Mouse (Mus musculus) urinary bladder, postnatal 4 days (tissue): ENCODE data around the gene Clip2.
"Not testable (repeated sequence)": the region's sequence is repeated elsewhere in the genome, so short reads cannot be mapped to it uniquely, and the experiment has no call there.

Source experiments
- DNase-seq, 2 experiments: peaks; one replicate each; pipeline ENCODE4 v3.0.0; 2021 to 2022; ENCODE audit warnings: low spot score in 2 of 2

Gene Clip2

DNA sequence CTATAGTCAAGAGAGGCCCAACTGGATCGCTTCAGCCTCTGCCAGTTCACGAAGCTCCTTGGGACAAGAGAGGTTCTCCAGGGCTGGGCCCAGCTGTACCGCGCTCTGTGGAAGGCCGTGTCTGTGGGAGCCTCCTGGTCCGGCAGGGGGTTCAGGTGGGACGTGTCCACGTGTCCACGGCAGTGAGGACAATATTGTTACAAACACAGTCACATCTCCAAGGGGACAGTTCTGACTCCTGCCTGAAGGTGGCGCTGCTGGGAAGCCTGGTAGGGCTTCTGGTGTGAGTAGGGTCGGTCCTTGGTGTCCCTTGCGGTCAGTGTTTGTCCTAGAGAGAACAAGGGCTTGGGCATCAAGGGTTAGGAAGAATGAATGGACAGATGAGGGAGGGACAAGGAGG is 61.8 kb downstream of the Clip2 start:
- peak in 1 of 2 experiments; percentile 62 for DNase-seq

DNA sequence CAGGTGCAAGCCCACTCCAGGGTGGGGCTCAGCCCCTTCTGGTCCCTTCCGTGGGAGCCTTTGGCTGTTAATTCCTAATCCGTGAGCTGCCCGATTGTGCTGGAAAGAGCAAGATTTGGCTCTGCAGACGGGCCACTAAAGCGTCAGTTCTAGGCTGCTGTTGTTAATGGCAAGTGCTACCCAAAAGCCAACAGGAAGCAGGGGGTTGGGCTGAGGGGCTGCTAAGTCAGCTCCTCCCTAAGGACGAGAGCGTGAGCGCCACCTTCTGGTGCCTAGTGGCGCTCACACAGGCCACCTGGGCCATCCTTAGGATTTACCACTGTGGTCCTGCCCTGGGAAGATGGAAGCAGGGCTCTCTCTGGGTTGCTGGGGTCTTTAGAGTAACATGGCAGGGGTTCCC is 62.7 kb downstream of the Clip2 start:
- peak in 1 of 2 experiments; percentile 59 for DNase-seq

DNA sequence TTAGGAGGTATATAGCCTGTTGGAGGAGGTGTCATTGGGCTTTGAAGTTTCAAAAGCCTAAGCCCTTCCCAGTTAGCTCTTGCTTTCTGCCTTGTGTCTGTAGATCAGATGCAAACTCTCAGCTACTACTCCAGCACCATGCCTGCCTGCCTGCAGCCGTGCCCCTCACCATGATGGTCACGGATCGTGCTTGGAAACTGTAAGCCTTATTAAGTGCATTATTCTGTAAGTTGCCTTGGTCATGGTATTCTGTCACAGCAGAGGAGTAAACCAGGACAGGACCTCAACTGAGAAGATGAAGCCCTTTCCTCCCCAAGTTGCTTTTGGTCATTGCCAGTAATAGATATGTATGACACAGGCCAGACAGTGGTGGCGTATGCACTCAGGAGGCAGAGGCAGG is 63.6 kb downstream of the Clip2 start:
- DNase-seq = no peak

DNA sequence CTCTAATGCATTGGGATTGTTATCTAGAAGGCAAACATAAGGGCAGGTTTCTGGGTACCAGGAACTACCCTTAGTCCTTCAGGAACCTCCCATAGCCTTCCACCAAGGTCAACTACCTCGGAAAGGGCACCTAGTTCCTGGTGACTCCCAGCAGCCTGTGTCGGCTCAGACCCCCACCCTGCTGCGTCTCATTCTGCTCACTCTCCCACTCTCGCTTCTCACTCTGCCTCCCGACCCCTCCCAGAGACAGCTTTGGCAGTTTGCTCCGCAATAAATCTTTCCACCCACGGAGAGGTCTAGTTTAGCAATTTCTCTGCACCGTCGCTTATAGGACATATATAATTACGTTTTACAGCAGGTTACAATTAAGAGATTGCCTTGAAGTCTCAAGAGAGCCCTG is 64.2 kb downstream of the Clip2 start:
- no peak for DNase-seq

DNA sequence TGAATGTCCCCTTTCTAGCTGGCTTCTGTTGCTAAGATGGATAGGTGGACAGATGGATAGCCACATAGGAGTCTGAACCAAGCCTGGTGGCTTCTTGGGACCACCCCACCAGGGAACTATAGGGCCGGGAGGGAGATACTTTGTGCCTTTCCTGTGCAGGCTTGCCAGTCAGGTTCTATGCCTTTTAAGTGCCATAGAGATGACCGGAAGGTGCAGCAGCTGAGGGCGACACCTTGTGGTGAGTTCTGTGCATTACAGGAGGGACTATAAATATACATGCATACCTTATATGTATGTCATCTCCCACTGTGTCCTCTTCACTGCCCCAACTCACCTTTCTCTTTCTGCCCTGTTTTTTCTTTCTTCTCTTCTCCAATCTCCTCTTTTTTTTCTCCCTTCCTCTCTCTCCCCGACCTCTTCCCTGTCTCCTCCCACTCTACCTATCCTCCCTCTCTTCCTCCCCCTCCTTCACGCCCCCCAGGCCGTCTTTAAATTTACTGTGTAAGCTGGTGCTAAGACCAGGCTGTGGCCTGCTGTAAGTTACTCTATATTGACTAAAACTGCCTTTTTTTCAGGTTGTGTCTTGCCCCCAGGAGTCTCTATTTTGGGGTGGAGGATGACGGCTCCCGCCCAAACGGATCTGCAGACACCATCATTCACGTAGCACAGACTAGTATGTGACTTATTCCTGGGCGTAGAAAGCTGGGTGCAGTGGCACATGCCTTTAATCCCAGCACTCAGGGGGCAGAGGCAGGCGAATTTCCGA is 66.2 kb downstream of the Clip2 start:
- DNase-seq = peak in 1 of 2 experiments; percentile 77

DNA sequence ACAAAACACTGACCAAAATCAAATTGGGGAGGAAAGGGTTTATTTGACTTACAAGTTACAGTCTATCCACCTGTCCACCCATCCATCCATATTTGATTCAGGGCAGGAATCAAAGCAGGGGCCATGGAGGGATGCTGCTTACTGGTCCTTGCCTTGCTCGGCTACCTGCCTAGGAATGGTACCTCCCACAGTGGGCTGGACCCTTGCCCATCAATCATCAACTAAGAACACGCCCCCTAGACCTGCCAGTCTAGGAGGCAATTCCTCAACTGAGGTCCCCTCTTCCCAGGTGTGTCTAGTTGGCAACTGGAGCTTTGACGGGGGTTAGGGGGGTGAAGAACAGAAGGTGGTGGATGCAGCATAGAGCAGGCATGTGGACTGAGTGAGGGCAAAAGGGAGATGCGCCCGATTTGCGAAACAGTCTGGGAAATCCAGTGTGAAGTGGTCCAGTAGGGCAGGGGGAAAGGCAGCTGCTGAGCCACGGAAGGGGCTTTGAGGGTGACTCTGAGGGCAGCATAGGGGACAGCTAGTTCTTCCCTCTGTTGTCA is 67.0 kb downstream of the Clip2 start:
- no peak for DNase-seq

DNA sequence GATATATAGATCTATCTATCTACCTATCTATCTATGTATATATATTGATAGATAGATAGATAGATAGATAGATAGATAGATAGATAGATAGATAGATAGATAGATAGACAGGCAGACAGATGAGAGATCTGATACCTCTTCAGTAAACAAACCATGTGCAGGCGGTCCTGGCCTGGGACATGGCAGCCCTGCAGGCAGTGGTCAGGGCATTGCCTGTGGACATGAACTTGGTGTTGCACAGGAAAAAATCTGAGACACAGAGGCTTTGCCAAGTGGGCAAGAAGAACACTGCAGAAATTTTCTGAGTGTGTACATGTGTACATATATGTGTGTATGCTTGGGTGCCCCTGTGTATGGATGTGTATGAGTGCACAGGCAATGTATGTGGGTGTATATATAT is 68.9 kb downstream of the Clip2 start:
- peak in 1 of 2 experiments; percentile 38 for DNase-seq

DNA sequence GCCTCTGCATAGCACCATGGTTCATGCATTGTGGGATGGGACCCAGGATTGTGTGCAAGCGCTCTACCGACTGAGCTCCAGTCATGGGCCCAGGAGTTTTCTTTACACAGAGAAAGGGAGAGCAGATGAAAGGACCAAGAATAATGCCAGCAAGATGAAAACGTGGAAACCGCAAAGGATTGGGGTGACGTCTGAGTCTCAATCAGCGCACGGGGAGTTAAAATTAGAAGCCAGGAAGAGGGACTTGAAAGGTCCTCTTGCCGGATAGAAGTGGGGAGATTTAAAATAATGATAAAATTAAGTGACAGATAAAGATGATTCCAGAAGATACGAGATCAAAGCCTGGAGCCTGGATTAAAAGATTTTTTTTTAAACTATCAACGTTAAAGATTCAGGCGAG is 69.9 kb downstream of the Clip2 start:
- no peak for DNase-seq

DNA sequence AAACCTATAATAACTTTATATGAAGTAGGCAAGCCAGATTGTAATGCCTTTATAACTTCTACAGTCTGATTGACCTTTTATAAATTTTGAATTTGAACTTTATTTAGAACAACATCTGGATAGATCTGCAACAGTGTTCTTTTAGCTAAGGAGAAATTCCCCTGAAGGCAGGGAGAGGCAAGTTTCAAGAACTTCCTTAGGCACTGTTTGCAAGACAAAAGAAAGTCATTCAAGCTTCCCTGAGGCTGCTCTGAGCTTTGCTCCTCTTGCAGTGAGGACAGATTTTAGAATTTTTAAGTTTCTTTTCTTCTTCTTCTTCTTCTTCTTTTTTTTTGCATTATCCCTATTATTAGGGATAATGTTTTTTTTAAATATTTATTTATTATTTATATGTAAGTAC is 73.3 kb downstream of the Clip2 start:
- not testable (repeated sequence) for DNase-seq

DNA sequence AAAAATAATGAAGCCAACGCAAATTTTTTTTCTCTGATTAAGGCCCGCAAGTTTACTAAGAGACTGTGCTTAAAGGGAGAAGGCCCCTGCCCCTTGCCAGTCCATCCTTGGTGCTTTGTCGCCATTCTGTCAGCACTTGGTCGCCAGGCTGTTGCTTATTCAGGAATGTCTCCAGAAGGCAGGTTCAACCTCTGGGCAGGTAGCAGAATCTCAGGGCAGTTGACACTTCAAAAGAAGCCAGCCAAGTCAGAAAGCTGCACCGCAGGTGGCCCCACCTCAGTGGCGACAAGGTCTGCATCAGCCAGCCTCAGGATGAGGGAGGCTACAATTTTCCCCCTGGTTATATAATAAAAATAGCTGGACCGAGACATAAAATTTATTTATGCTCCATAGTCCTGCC is 76.5 kb downstream of the Clip2 start:
- DNase-seq = peak in 1 of 2 experiments; percentile 54

DNA sequence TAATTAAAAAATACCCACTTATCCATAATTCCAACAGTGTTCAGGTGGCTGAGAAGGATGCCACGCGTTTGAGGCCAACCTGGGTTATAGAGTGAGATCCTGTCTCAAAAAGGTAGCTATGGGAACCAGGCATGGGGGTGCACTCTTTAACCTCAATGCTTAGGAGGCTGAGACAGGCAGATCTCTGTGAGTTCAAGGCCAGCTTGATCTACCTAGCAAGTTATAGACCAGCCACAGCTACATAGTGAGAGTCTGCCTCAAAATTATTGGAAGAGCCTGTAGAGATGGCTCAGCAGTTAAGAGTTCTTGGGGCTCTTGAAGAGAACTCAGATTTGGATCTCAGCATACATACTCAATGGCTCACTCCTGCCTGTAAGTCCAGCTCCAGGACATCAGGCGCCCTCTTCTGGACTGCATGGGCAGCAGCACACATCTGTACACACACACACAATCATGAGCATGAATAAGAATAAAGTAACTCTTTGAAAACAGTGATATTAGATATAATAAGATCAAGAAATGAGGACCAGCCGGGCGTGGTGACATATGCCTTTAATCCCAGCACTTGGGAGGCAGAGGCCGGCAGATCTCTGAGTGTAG is 77.1 kb downstream of the Clip2 start:
- DNase-seq = peak in 1 of 2 experiments; percentile 54

DNA sequence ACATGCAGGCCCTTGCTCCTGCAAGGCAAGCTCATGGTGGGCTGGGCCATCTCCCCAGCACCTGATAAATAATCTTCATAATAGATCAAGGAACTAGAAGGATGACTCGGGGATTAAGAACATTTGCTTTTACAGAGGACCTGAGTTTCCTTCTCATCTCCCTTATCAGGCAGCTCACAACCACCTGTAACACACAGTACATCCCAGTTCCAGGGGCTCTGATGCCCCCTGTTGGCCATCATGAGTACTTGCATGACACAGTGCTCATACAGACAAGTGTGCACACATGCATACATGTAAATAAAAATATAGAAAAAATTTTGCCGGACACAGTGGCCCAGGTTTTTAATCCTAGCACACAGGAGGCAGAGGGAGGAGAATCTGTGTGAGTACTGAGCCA is 78.3 kb downstream of the Clip2 start:
- peak in 1 of 2 experiments; percentile 19 for DNase-seq

DNA sequence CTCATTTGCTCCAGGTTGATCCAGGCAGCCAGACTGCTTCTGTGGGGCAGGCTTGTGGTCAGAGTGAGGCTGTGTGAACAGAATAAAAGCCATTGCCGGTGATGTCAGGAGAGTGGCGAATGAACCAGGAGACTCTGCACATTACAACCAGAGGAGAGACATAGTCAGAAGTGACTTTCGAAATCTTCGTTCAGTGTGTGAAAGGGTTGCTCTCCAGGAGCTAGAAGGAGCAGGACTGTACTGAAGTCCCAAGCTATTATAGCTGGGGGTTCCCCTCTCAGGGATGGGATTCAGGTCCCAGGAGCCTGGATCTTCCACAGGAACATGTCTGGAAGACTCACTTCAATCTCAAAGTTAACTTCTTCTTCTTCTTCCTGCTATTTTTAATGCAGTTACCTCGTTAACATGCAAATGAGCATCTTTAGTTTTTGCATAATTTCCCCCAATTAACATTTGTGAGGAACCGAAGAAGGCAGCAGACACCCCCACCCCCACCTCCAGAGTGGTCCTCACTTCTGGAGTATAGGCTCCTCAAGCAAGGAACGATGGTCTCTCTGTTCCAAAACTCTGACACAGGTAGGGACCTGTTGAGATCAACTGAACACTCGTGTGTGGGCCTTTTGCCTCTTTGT is 81.6 kb downstream of the Clip2 start:
- peak in 1 of 2 experiments; percentile 36 for DNase-seq

DNA sequence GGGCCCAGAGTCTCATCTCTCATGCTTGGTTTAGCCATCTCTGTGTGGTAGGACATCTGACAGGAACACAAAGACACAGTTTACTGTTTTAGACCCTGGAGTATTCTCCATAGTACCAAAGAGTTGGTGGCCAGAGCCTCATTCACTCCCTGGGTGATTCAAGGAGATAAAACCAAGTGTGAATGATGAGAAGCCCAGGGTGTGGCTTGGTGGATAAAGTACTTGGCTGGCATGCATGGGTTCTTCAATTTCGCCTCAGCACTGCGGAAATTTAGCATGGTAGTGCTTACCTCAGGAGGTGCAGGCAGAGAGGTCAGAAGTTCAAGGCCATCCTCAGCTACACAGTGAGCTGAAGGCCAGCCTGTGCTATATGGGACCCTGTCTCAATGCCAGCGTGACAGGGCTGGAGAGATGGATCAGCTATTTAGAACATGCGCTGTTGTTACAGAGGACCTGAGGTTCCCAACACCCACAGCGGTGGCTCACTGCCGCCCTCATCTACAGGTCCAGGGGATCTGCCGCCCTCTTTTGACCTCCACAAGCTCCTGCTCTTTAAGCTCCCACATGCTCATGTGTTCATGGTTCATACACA is 82.6 kb downstream of the Clip2 start:
- DNase-seq = peak in 1 of 2 experiments; percentile 52

DNA sequence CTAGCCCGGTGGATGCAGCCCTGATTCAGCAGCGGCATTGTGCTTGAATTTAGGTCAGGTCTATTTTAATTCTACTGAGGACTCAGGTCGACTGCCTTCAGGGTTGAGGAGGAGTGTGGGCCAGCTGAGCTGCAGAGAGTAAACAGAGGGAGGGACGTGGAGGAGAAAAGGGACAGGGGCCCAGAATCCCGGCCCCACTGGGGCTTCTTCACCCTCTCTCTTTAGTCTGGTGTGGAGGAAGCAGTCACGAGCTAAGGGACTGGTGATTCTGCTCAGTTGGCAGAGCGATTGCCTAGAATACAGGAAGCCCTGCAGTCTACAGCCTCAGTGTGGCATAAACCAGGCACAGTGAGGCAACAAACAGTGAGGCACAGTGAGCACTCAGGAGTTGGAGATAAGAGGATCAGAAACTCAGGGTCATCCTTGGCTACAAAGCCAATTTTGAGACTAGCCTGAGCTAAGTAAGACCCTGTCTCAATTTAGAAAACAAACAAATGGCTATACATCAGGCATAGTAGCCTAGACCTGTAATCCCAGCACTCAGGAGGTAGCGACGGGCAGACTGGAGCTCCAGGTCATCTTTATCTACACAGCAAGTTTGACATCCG is 84.0 kb downstream of the Clip2 start:
- DNase-seq = peak in 1 of 2 experiments; percentile 54

DNA sequence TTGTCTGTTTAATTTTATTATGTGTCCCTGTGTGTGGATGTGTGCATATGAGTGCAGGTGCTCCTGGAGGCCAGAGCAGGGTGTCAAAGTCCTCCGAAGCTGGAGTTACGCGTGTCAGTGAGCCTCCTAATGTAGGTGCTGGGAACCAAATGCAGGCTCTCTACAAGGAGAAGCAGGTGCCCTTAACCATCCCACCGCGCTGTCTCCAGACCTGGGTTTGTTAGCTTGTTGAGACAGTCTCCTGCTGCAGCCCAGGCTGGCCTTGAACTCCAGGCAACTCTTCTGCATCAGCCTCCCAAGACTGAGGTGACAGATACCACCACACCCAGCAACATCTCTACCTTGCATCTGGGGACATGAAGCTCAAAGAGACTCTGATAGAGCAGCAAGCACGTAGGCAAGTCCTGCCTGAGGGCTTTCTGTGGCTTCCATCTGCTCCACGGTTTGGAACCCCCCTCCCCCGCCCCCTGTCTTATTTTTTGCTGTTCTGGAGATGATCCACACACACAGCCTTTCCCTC is 85.1 kb downstream of the Clip2 start:
- DNase-seq = peak in 1 of 2 experiments; percentile 14

DNA sequence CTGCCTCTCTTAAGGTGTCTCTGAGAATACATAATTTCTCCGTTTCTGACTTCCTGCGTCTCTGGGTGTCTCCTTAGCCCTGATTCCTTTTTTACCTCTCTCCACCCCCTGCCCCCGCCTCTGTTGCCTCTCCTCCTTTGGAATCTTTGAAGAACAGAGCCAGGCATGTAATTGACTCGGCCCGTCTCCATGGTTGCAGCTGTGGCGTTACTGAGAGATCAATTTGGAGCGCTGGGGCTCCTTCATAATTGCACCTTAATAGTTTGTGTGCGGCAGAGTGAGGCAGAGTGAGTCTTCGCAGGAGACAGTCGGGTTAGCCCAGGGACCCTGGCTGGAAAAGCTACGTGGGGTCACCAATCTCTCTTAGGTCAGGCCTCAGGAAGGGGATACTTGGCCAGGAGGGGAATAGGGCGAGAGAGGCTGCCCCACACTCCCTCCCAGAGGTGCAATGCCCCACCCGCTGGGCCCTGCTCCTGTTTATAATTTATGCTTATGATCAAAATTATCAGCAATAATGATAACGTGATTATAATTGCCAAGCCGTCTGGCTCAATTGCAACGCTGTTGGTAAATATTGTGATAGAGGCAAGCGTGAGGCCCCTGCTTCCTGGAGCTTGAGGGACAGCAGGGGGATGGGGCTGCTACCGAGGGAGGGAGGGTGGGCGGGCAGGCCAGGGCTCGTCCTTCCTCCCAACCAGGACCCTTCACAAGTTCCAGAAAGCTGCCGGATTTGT is 85.8 kb downstream of the Clip2 start:
- DNase-seq = no peak

DNA sequence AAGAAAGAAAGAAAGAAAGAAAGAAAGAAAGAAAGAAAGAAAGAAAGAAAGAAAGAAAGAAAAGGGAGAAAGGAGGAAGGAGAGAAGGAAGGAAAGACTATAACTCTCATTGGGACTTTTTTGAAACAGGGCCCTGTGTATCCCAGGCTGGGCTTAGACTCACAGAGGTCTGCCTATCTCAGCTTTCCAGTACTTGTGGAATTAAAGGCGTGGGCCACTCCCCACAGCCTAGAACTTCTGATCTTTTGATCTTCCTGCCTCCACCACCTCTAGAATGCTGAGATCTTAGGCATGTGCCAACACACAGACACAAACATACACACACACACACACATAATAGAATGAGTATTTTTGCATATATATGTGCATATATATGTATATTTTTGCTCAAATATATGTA is 87.0 kb downstream of the Clip2 start:
- no peak for DNase-seq

DNA sequence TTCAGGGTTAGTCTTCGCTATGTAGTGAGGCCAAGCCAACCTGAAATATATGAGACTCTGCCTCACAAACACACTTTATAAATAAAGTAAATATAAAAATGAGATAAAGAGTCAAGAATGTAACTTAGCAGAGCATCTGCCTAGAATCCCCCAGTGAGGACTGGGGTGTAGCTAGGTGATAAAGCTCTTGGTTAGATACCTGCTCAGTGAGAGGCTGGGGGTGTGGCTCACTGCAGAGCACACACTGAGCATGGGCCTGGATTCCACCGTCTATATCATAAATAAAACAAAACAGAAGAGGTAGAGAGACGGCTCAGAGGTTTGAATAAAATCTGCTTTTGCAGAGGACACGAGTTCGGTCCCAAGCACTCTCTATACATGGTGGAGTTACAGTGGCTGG is 88.0 kb downstream of the Clip2 start:
- peak in 1 of 2 experiments; percentile 29 for DNase-seq

DNA sequence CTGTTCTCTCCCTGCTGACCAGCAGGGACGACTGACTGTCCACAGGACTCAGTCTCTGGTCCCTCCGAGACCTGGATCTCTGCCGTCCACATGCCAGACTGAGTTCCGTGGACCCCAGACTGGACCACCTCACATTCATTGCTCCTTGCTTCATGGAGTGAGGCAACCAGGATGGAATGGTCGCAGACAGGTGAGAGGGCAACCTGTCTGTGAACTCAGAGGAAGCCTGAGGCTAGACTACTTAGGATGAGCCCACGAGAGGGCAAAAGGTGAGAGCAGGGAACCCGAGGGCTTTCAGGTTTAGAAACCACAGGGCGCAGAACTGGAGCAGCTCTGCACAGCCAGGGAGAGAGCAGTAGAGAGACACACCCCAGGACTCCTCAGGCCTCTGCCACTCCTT is 89.5 kb downstream of the Clip2 start:
- peak in 1 of 2 experiments; percentile 54 for DNase-seq

DNA sequence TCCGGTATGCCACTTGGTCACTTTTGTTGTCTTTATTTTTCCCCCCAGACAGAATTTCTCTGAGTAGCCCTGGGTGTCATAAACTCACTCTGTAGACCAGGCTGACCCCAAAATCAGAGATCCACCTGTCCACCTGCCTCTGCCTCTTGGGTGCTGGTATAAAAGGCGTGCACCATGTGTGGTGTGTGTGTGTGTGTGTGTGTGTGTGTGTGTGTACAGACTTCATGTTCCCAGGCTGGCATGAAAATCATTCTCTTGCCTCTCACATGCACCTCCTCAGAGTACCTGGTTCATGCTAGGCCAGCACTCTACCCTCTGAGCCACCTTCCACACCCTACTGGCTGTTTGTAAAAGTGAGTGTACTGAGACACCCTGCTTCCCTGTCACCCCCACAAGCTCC is 89.9 kb downstream of the Clip2 start:
- no peak for DNase-seq
